Mouse (Mus musculus) erythroblast, adult 5-6 weeks (primary cell): ENCODE measurements around the gene Trim65. TPM values are rescaled to one million over a fixed set of nuclear protein-coding genes. Genes with fewer than 3 reads are reported as not detected.

Source experiments
- ATAC-seq: replicated peaks from 2 replicates; pipeline ENCODE4 v1.8.0; 2016; ENCODE audit warnings: moderate number of reproducible peaks, mild to moderate bottlenecking, moderate TSS enrichment, inconsistent platforms; ENCODE audit not compliant: poor library complexity, low FRiP score, severe bottlenecking
- total RNA-seq, 2 experiments: library from RNA; stranded (forward) in 1 of 2; stranded (reverse) in 1 of 2; fragments of 150-400 nt in 1 of 2; fragments of 200-764, 138-1000 nt in 1 of 2; gene quantifications; 2 replicates each; pipeline versions ENCODE4 v1.2.3 to v1.2.4; 2015 to 2017; ENCODE audit warnings: low replicate concordance in 2 of 2

Trim65 gene
- total RNA-seq (2015; ENCODE audit: low replicate concordance) (0.38 and 2.3 TPM in 2 replicates), total RNA-seq (2017; ENCODE audit: low replicate concordance) (0.28 and 3.3 TPM in 2 replicates)

GRCm38 (mm10) chr11:116130488-116131205 lies at the start of gene Trim65:
Gene Trim65, minus strand, starts transcription at chr11:116131128.
- peak; percentile 78 for ATAC-seq

- no peak for ATAC-seq
Observed at GRCm38 (mm10) chr11:116178411-116179121, 47.6 kb upstream of the Trim65 start.

- ATAC-seq: no peak
Observed at GRCm38 (mm10) chr11:116176010-116176409, 45.1 kb upstream of the Trim65 start.

- ATAC-seq: no peak
Observed at GRCm38 (mm10) chr11:116174775-116175448, 44.0 kb upstream of the Trim65 start.

GRCm38 (mm10) chr11:116171959-116172358 lies 41.0 kb upstream of the Trim65 start:
- no peak for ATAC-seq

GRCm38 (mm10) chr11:116170003-116170800 lies 39.3 kb upstream of the Trim65 start:
- ATAC-seq: no peak

GRCm38 (mm10) chr11:116169214-116169613 lies 38.3 kb upstream of the Trim65 start:
- ATAC-seq: no peak

GRCm38 (mm10) chr11:116167884-116168439 lies 37.0 kb upstream of the Trim65 start, which contains the start of gene Fbf1:
Gene Fbf1, minus strand, starts transcription at chr11:116168166.
- ATAC-seq: peak; percentile 98

- ATAC-seq: 0 out of 2 replicates have a peak, but pooled peaks have one; percentile 2
Observed at GRCm38 (mm10) chr11:116167232-116167631, 36.3 kb upstream of the Trim65 start.

- no peak for ATAC-seq
Observed at GRCm38 (mm10) chr11:116163002-116163401, 32.1 kb upstream of the Trim65 start.

- ATAC-seq: no peak
Observed at GRCm38 (mm10) chr11:116162146-116162545, 31.2 kb upstream of the Trim65 start.

- ATAC-seq: no peak
Observed at GRCm38 (mm10) chr11:116161312-116161711, 30.4 kb upstream of the Trim65 start.

GRCm38 (mm10) chr11:116150960-116151359 lies 20.0 kb upstream of the Trim65 start:
- peak; percentile 81 for ATAC-seq

- no peak for ATAC-seq
Observed at GRCm38 (mm10) chr11:116149341-116149740, 18.4 kb upstream of the Trim65 start.

- ATAC-seq: no peak
Observed at GRCm38 (mm10) chr11:116148761-116149221, 17.9 kb upstream of the Trim65 start.

GRCm38 (mm10) chr11:116146294-116146985 lies 15.5 kb upstream of the Trim65 start:
- no peak for ATAC-seq

GRCm38 (mm10) chr11:116145481-116146293 lies 14.8 kb upstream of the Trim65 start:
- ATAC-seq: no peak

- ATAC-seq: peak; percentile 22
Observed at GRCm38 (mm10) chr11:116143468-116143867, 12.5 kb upstream of the Trim65 start.
